Comparison of ENCODE assay signal across 16 mouse cellular contexts in genomic region chr8:119819976-119820375, GRCm38 (mm10). TPM values are rescaled to one million over a fixed set of nuclear protein-coding genes. Genes with fewer than 3 reads are reported as not detected.
DNase-seq lines count a peak whose midpoint lies in the region; TF ChIP-seq lines count a peak whose summit lies in the region.
"Had no signal": no experiment of that assay in that cellular context is flagged by ENCODE, and none has a peak within 500 bp of the region (broad histone marks: within the 10 kb centered on the region; RNA-seq: fewer than 3 reads in every experiment).

No protein-coding gene starts in this region.

- peak overlapping the region; percentile 26 for H3K27ac ChIP-seq in kidney, adult 2 months (ENCODE audit: insufficient read depth, low read depth, low read length)
- H3K27ac ChIP-seq in embryonic facial prominence, embryonic 10.5 days (replicated peaks), result peak overlapping the region; percentile 35; the same call in 1 of the 2 replicates
- H3K27ac ChIP-seq: embryonic facial prominence, embryonic 12.5 days; embryonic facial prominence, embryonic 15.5 days; gastrocnemius, adult 2 months; hindbrain, embryonic 15.5 days; intestine, embryonic 15.5 days had no signal

- TF ChIP-seq CTCF in kidney, adult 2 months (conservative IDR thresholded peaks at IDR 0.05; ENCODE audit: insufficient read depth, insufficient read length, low read depth, low read length), result no peak
- no peak for TF ChIP-seq CTCF in C2C12 (IDR thresholded peaks at IDR 0.05; ENCODE audit: control insufficient read depth, insufficient read depth, insufficient read length)

- peaks cover 34% of the 10 kb centered on the region for H3K79me2 ChIP-seq in C2C12 (ENCODE audit: control insufficient read depth, insufficient read depth)

- TF ChIP-seq POLR2A in kidney, adult 2 months (IDR thresholded peaks at IDR 0.05; ENCODE audit: low read depth, low read length), result no peak

- no peak overlapping the region for H3ac ChIP-seq in C2C12 (ENCODE audit: control insufficient read depth, insufficient read length, low read depth)

- WGBS in kidney, adult 2 months, result 83% methylated on average over 8 of the region's 8 CpGs
- WGBS in embryonic facial prominence, embryonic 10.5 days, result 89% methylated on average over 8 of the region's 8 CpGs

- H3K9me3 ChIP-seq in embryonic facial prominence, embryonic 10.5 days, result no peaks in the 10 kb centered on the region
- H3K9me3 ChIP-seq: embryonic facial prominence, embryonic 12.5 days; embryonic facial prominence, embryonic 15.5 days; hindbrain, embryonic 15.5 days; intestine, embryonic 15.5 days had no signal

- no peaks in the 10 kb centered on the region for H3K27me3 ChIP-seq in kidney, adult 2 months (replicated peaks; ENCODE audit: control insufficient read depth, insufficient read depth, low read length)
- H3K27me3 ChIP-seq in C2C12 (ENCODE audit: control insufficient read depth, insufficient read depth, insufficient read length), result no peaks in the 10 kb centered on the region
- no peaks in the 10 kb centered on the region for H3K27me3 ChIP-seq in embryonic facial prominence, embryonic 10.5 days (replicated peaks; ENCODE audit: low read depth, poor library complexity, severe bottlenecking)
- H3K27me3 ChIP-seq: embryonic facial prominence, embryonic 12.5 days; embryonic facial prominence, embryonic 15.5 days; hindbrain, embryonic 15.5 days; intestine, embryonic 15.5 days had no signal

- H3K4me1 ChIP-seq in kidney, adult 2 months (ENCODE audit: control insufficient read depth, insufficient read depth, low read length), result peaks cover 13% of the 10 kb centered on the region
- peaks cover 51% of the 10 kb centered on the region for H3K4me1 ChIP-seq in embryonic facial prominence, embryonic 10.5 days

- no peaks in the 10 kb centered on the region for H3K36me3 ChIP-seq in kidney, adult 2 months (ENCODE audit: control insufficient read depth, insufficient read depth, low read length)
- peaks cover 11% of the 10 kb centered on the region for H3K36me3 ChIP-seq in C2C12 (ENCODE audit: control insufficient read depth, insufficient read depth)
- H3K36me3 ChIP-seq in embryonic facial prominence, embryonic 10.5 days (replicated peaks), result peaks cover 66% of the 10 kb centered on the region

- H3K4me3 ChIP-seq in kidney, adult 2 months (ENCODE audit: insufficient read depth, low read depth, low read length), result no peak overlapping the region
- no peak overlapping the region for H3K4me3 ChIP-seq in C2C12 (ENCODE audit: insufficient read depth, poor library complexity, severe bottlenecking)
- H3K4me3 ChIP-seq in embryonic facial prominence, embryonic 10.5 days, result no peak overlapping the region
- H3K4me3 ChIP-seq: embryonic facial prominence, embryonic 12.5 days; embryonic facial prominence, embryonic 15.5 days; gastrocnemius, adult 2 months; hindbrain, embryonic 15.5 days; intestine, embryonic 15.5 days had no signal

- DNase-seq in kidney, adult 2 months, result no peak
- no peak for DNase-seq in kidney, postnatal 14 days
- DNase-seq in embryonic facial prominence, embryonic 10.5 days (ENCODE audit: low spot score), result no peak
- DNase-seq in thymus, postnatal 10 days (ENCODE audit: low spot score in 2 of 2), result no peak
- DNase-seq in cerebellum, adult 11-12 months, result no peak
- DNase-seq: adrenal gland, adult 8-10 months; adrenal gland, postnatal 25 days; forebrain, postnatal 0 days; gastrocnemius, adult 2 months; gastrocnemius, postnatal 14 days; heart, adult 11 months had no signal

- H3K79me3 ChIP-seq in C2C12 (ENCODE audit: low read depth), result no peaks in the 10 kb centered on the region

TF ChIP-seq in C2C12, 6 proteins besides CTCF, POLR2A, EP300 and RAD21:
- TF ChIP-seq MAX (IDR thresholded peaks at IDR 0.05) (peak; percentile 36), FOSL1 (IDR thresholded peaks at IDR 0.05; ENCODE audit: insufficient read depth, low read length, poor library complexity, severe bottlenecking) (no peak)

RNA-seq across cellular contexts. Expression of gene Cotl1, which starts 20.4 kb away (rescaled TPM):
- polyA plus RNA-seq in kidney, adult 2 months (2012; rRNA removed), result 427 and 463 TPM in 2 replicates
- polyA plus RNA-seq in C2C12 (2012; fragmentation: generic; extraction: Trizol), result 453 TPM
- polyA plus RNA-seq in embryonic facial prominence, embryonic 10.5 days (2016; fragmentation: Nextera tagmentation; extraction: Ambion mirVana), result 137 and 149 TPM in 2 replicates

RNA-seq across cellular contexts. Expression of gene Tldc1, which starts 41.8 kb away (rescaled TPM):
- 11.6 and 12.6 TPM in 2 replicates for polyA plus RNA-seq in kidney, adult 2 months (2012; rRNA removed)
- polyA plus RNA-seq in C2C12 (2012; fragmentation: generic; extraction: Trizol), result 6.6 TPM
- 12.8 and 14.5 TPM in 2 replicates for polyA plus RNA-seq in embryonic facial prominence, embryonic 10.5 days (2016; fragmentation: Nextera tagmentation; extraction: Ambion mirVana)

RNA-seq across cellular contexts. Expression of gene Klhl36, which starts 42.1 kb away (rescaled TPM):
- polyA plus RNA-seq in kidney, adult 2 months (2012; rRNA removed), result 37.7 and 52.4 TPM in 2 replicates
- 2.7 TPM for polyA plus RNA-seq in C2C12 (2012; fragmentation: generic; extraction: Trizol)
- polyA plus RNA-seq in embryonic facial prominence, embryonic 10.5 days (2016; fragmentation: Nextera tagmentation; extraction: Ambion mirVana), result 10.4 and 11.3 TPM in 2 replicates
